Mouse (Mus musculus) gastrocnemius, adult 8-10 months (tissue): ENCODE data around the gene Afap1. TPM values are rescaled to one million over a fixed set of nuclear protein-coding genes. Genes with fewer than 3 reads are reported as not detected.
A peak's percentile ranks its signal among the peaks of the same experiment; 100 is the strongest.

Experiments
- DNase-seq, 2 experiments: peaks; one replicate each; pipeline ENCODE4 v3.0.0; 2022; ENCODE audit warnings: low spot score in 2 of 2
- total RNA-seq, 4 experiments: library from RNA; stranded (reverse); gene quantifications; 2 replicates each; pipeline ENCODE4 v1.2.4; 2022

Gene Afap1
- total RNA-seq, 4 experiments from 2014 or later: 5.5 to 7.5 (median 5.8) TPM

GRCm38 (mm10) chr5:35972739-35973138 is 79.6 kb downstream of the Afap1 start:
- DNase-seq: no peak

- DNase-seq: peak; percentile 74 to 76
These were observed 80.7 kb downstream of the Afap1 start for GRCm38 (mm10) chr5:35973800-35974199.

- DNase-seq: no peak
These were observed 81.1 kb downstream of the Afap1 start for GRCm38 (mm10) chr5:35974265-35974664.

- DNase-seq: no peak
These were observed 82.6 kb downstream of the Afap1 start for GRCm38 (mm10) chr5:35975681-35976080.

- no peak for DNase-seq
These were observed 87.4 kb downstream of the Afap1 start for GRCm38 (mm10) chr5:35980542-35980941.

- DNase-seq: no peak
These were observed 88.2 kb downstream of the Afap1 start for GRCm38 (mm10) chr5:35981341-35981740.

- DNase-seq: peak; percentile 41 to 55
These were observed 88.9 kb downstream of the Afap1 start for GRCm38 (mm10) chr5:35981976-35982375.

GRCm38 (mm10) chr5:35985611-35986010 is 92.5 kb downstream of the Afap1 start:
- DNase-seq: no peak

- no peak for DNase-seq
These were observed 95.0 kb downstream of the Afap1 start for GRCm38 (mm10) chr5:35988085-35988484.

GRCm38 (mm10) chr5:35989506-35989905 is 96.4 kb downstream of the Afap1 start:
- no peak for DNase-seq

GRCm38 (mm10) chr5:35989986-35990735 is 97.0 kb downstream of the Afap1 start:
- DNase-seq: no peak

GRCm38 (mm10) chr5:36003797-36004196 is 110.7 kb downstream of the Afap1 start:
- no peak for DNase-seq

GRCm38 (mm10) chr5:36006106-36006505 is 113.0 kb downstream of the Afap1 start:
- no peak for DNase-seq

GRCm38 (mm10) chr5:36006586-36006985 is 113.5 kb downstream of the Afap1 start:
- no peak for DNase-seq

GRCm38 (mm10) chr5:36007649-36008048 is 114.5 kb downstream of the Afap1 start:
- DNase-seq: no peak

- DNase-seq: no peak
These were observed 116.3 kb downstream of the Afap1 start for GRCm38 (mm10) chr5:36009405-36009804.

GRCm38 (mm10) chr5:36018366-36018765 is 125.2 kb downstream of the Afap1 start:
- no peak for DNase-seq

- no peak for DNase-seq
These were observed 128.0 kb downstream of the Afap1 start for GRCm38 (mm10) chr5:36021091-36021490.

- DNase-seq: no peak
These were observed 129.2 kb downstream of the Afap1 start for GRCm38 (mm10) chr5:36022361-36022760.

GRCm38 (mm10) chr5:36024003-36024685 is 131.0 kb downstream of the Afap1 start:
- no peak for DNase-seq

GRCm38 (mm10) chr5:36025076-36025475 is 132.0 kb downstream of the Afap1 start:
- no peak for DNase-seq

- DNase-seq: no peak
These were observed 140.7 kb downstream of the Afap1 start for GRCm38 (mm10) chr5:36033531-36034426.
